Mouse (Mus musculus) right cerebral cortex, postnatal 36 days (tissue): ENCODE data around the gene Cox7b.
A peak's percentile ranks its signal among the peaks of the same experiment; 100 is the strongest.
"Not testable (repeated sequence)": the region's sequence is repeated elsewhere in the genome, so short reads cannot be mapped to it uniquely, and the experiment has no call there.

Source experiments
- DNase-seq, 2 experiments: peaks; one replicate each; pipeline ENCODE4 v3.0.0; 2022; ENCODE audit warnings: low spot score in 2 of 2, mixed read lengths in 1 of 2

Gene Cox7b

GRCm38 (mm10) chrX:106015571-106016322 is at the start of gene Cox7b:
Gene Cox7b, plus strand, starts transcription at chrX:106015700.
- peak; percentile 47 to 58 for DNase-seq

- DNase-seq: no peak
These were observed 13.9 kb upstream of the Cox7b start for GRCm38 (mm10) chrX:106001605-106002004.

- DNase-seq: no peak
These were observed 4.7 kb upstream of the Cox7b start for GRCm38 (mm10) chrX:106010762-106011161.

GRCm38 (mm10) chrX:106011465-106012159 is 3.9 kb upstream of the Cox7b start, which contains the start of gene Magt1:
Gene Magt1, minus strand, starts transcription at chrX:106011906.
- peak; percentile 75 to 82 for DNase-seq

GRCm38 (mm10) chrX:106012559-106012958 is 2.9 kb upstream of the Cox7b start:
- no peak for DNase-seq

GRCm38 (mm10) chrX:106013217-106013616 is 2.3 kb upstream of the Cox7b start:
- DNase-seq: peak in 1 of 2 experiments; percentile 3

- not testable (repeated sequence) for DNase-seq
These were observed 641 bp upstream of the Cox7b start for GRCm38 (mm10) chrX:106014741-106015377.

- no peak for DNase-seq
These were observed 1.6 kb downstream of the Cox7b start for GRCm38 (mm10) chrX:106017102-106017501.

GRCm38 (mm10) chrX:106017516-106017915 is 2.0 kb downstream of the Cox7b start:
- DNase-seq: no peak

- DNase-seq: peak; percentile 78 to 88
These were observed 11.2 kb downstream of the Cox7b start, which contains the start of gene Atp7a for GRCm38 (mm10) chrX:106026418-106027342. Gene Atp7a, plus strand, starts transcription at chrX:106027276.

GRCm38 (mm10) chrX:106027343-106027674 is 11.8 kb downstream of the Cox7b start:
- no peak for DNase-seq

- no peak for DNase-seq
These were observed 14.7 kb downstream of the Cox7b start for GRCm38 (mm10) chrX:106030176-106030575.

GRCm38 (mm10) chrX:106031124-106031523 is 15.6 kb downstream of the Cox7b start:
- no peak for DNase-seq

GRCm38 (mm10) chrX:106035727-106036126 is 20.2 kb downstream of the Cox7b start:
- DNase-seq: no peak

GRCm38 (mm10) chrX:106037185-106037752 is 21.8 kb downstream of the Cox7b start:
- DNase-seq: no peak

- DNase-seq: no peak
These were observed 28.5 kb downstream of the Cox7b start for GRCm38 (mm10) chrX:106043863-106044617.

- no peak for DNase-seq
These were observed 30.0 kb downstream of the Cox7b start for GRCm38 (mm10) chrX:106045455-106045854.

- no peak for DNase-seq
These were observed 30.4 kb downstream of the Cox7b start for GRCm38 (mm10) chrX:106045928-106046327.

- DNase-seq: no peak
These were observed 32.7 kb downstream of the Cox7b start for GRCm38 (mm10) chrX:106048191-106048590.
